Mouse (Mus musculus): ENCODE measurements at regions not wholly inside any gene's neighbourhood (a gene's known extent, or its start where the extent isn't known, plus 50 kb on each side); places are given as distances from the start of the nearest gene placed in this dataset.

DNA sequence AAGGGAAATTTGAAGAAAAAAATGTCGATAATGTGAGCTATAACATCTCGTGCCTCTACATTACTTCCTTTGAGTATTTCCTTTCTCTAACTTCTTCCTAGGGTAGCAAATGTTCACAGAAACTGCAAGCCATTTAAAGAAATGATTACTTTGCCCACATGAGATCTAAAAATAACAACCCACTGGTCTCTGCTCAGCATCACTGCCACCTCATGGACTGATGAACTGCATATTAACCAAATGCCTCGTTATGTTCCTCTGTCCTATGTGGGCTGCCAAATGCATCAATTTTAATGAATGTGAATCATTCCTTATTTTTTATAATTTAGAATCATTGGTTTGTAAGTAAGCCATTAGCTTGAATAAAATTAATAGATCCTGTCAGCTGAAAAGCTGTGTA, 590.0 kb upstream of the Nr3c2 start:
- Histone ChIP-seq H3K9me3 (no peaks in the 10 kb centered on the region), H3K4me2 (no peak overlapping the region), H3K36me3 (no peaks in the 10 kb centered on the region), H3K4me1 (no peaks in the 10 kb centered on the region), H3K4me3 (replicated peaks) (no peak overlapping the region), H3K27me3 (replicated peaks) (no peaks in the 10 kb centered on the region), H3K27ac (no peak overlapping the region), H3K9ac (no peak overlapping the region)
- 78% methylated on average over 3 of the region's 3 CpGs for WGBS
- ATAC-seq (ENCODE audit: insufficient read depth, low FRiP score, low read depth), result no peak

DNA sequence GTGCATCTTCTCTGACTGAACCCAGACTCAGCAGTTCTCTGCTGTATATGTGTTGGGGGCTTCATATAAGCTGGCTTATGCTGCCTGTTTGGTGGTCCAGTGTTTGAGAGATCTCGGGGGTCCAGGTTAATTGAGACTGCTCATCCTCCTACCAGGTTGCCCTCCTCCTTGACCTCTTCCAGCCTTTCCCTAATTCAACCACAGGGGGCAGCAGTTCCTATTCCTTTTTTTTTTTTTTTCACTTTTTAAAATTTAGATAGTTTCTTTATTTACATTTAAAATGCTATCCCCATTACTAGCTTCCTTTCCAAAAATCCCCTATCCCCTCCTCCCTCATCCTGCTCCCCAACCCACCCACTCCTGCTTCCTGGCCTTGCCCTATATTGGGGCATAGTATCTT, 570.7 kb upstream of the Nr3c2 start:
- H3K4me1 ChIP-seq, result no peaks in the 10 kb centered on the region
- no peak overlapping the region for H3K27ac ChIP-seq
- H3K36me3 ChIP-seq, result no peaks in the 10 kb centered on the region
- H3K9ac ChIP-seq, result no peak overlapping the region
- H3K4me3 ChIP-seq (replicated peaks), result no peak overlapping the region
- H3K27me3 ChIP-seq (replicated peaks), result no peaks in the 10 kb centered on the region
- ATAC-seq (ENCODE audit: insufficient read depth, low FRiP score, low read depth), result no peak
- H3K9me3 ChIP-seq, result no peaks in the 10 kb centered on the region
- WGBS, result 53% methylated on average over 1 of the region's 1 CpGs
- H3K4me2 ChIP-seq, result no peak overlapping the region

DNA sequence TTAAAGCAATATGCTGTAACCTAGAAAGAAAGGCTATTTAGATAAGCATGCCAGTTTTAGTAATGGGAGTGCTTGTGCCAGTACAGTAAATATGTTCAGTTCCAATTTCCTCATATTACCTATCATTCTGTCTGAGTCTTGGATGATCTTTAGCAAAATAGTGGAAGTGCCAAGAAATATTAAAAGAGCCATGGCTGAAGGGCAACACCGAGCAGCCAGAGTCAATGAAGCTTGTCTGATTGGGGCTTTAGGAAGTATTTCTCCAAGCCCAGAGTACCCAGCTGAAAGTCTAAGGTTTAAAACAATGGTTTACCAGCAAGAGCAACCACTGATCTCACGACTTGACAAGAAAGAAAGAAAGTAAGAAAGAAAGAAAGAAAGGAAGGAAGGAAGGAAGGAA, 556.2 kb upstream of the Nr3c2 start:
- H3K4me2 ChIP-seq, result no peak overlapping the region
- 57% methylated on average over 2 of the region's 2 CpGs for WGBS
- H3K9me3 ChIP-seq, result no peaks in the 10 kb centered on the region
- H3K4me1 ChIP-seq, result no peaks in the 10 kb centered on the region
- no peaks in the 10 kb centered on the region for H3K36me3 ChIP-seq
- H3K27me3 ChIP-seq (replicated peaks), result no peaks in the 10 kb centered on the region
- ATAC-seq (ENCODE audit: insufficient read depth, low FRiP score, low read depth), result no peak
- no peak overlapping the region for H3K27ac ChIP-seq
- no peak overlapping the region for H3K4me3 ChIP-seq (replicated peaks)
- no peak overlapping the region for H3K9ac ChIP-seq

DNA sequence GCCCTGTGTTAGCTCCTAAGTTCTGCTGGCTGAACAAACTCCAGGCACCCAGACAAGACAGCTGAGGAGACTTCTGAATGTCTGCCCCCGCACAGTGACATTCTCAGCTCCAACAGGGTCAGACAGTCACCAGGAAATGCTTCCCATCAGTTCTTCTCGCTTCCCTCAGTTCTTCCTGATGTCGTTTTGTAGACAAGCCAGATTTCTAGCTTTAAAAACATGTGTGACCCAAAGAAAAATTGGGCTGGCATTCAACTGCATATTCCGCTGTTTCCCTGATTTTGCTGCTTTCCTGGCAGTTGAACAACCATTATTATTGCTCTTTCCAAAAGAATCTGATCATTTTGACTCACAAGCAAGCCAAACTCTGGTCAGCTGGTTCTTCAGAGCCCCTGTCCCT, 553.1 kb upstream of the Nr3c2 start:
- WGBS, result 60% methylated on average over 4 of the region's 4 CpGs
- H3K4me1 ChIP-seq, result no peaks in the 10 kb centered on the region
- H3K27ac ChIP-seq, result no peak overlapping the region
- H3K9me3 ChIP-seq, result no peaks in the 10 kb centered on the region
- no peaks in the 10 kb centered on the region for H3K27me3 ChIP-seq (replicated peaks)
- no peak for ATAC-seq (ENCODE audit: insufficient read depth, low FRiP score, low read depth)
- no peaks in the 10 kb centered on the region for H3K36me3 ChIP-seq
- no peak overlapping the region for H3K9ac ChIP-seq
- H3K4me3 ChIP-seq (replicated peaks), result no peak overlapping the region
- no peak overlapping the region for H3K4me2 ChIP-seq

DNA sequence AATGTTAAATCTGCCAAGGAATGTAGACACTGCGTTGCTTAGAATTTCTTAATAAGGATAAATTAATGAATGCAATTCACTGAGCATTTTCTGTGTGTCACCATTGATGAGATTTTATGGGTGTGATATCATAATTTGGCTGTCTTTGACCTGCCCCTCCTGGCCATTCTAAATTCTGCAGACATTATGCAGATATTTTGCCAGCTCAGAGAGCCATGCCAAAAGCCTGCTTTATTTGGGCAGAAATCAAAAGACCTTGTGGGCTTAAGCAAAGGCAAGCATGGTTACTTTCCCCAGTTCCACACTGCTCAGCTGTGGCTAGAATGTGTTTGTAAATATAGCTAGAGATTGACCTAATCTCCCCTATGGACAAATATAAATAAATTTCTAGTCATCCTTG, 552.4 kb upstream of the Nr3c2 start:
- H3K27ac ChIP-seq, result no peak overlapping the region
- no peaks in the 10 kb centered on the region for H3K27me3 ChIP-seq (replicated peaks)
- no peak overlapping the region for H3K4me3 ChIP-seq (replicated peaks)
- H3K9ac ChIP-seq, result no peak overlapping the region
- H3K4me1 ChIP-seq, result no peaks in the 10 kb centered on the region
- no peak for ATAC-seq (ENCODE audit: insufficient read depth, low FRiP score, low read depth)
- WGBS, result 88% methylated on average over 1 of the region's 1 CpGs
- no peak overlapping the region for H3K4me2 ChIP-seq
- no peaks in the 10 kb centered on the region for H3K9me3 ChIP-seq
- H3K36me3 ChIP-seq, result no peaks in the 10 kb centered on the region

DNA sequence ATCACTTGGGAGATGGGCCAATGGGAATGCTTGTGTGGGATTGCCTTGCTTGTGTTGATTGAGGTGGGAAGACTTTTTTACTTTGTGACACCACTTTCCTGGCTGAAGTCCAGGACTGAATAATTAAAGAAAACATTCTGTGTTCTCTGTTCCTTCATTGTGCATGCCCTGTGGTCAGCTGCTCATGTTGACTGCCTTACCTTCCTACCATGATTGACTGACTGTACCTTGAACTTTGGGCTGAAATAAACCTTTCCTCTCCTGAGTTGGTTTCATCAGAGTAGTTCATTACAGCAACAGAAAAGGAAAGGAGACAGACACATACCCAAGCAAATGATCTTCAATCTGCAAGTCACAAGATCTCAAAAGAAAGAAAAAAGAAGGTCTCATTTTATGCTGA, 524.9 kb upstream of the Nr3c2 start:
- Histone ChIP-seq H3K4me3 (replicated peaks) (no peak overlapping the region), H3K36me3 (no peaks in the 10 kb centered on the region)
- no peak for ATAC-seq (ENCODE audit: insufficient read depth, low FRiP score, low read depth)

DNA sequence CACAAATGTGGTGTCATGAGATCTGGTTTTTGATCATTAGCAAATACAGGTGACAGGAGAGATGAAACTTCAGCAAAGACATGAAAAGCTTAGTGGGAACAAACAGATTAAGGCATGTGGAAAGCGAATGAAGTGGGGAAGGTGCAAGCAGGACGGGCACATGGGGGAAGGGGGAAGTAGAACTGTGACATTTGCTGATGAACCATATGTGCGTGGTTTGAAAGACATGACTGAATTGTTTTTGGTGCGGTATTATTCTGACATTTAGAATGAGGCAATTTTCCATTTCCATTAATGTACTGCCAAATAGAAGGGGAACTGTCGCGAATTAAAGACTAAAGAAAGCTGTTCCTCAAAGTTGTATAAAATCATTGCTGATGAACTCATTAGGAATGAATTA, 521.5 kb upstream of the Nr3c2 start:
- Histone ChIP-seq H3K27ac (no peak overlapping the region), H3K9me3 (no peaks in the 10 kb centered on the region), H3K4me2 (no peak overlapping the region), H3K4me3 (replicated peaks) (no peak overlapping the region), H3K27me3 (replicated peaks) (no peaks in the 10 kb centered on the region), H3K9ac (no peak overlapping the region), H3K36me3 (no peaks in the 10 kb centered on the region), H3K4me1 (no peaks in the 10 kb centered on the region)
- no peak for ATAC-seq (ENCODE audit: insufficient read depth, low FRiP score, low read depth)
- WGBS, result 90% methylated on average over 6 of the region's 6 CpGs

More for the DNA sequence above, 524.9 kb upstream of the Nr3c2 start:
- H3K27ac ChIP-seq, result no peak overlapping the region
- no peak overlapping the region for H3K4me2 ChIP-seq
- no peak overlapping the region for H3K9ac ChIP-seq
- H3K9me3 ChIP-seq, result no peaks in the 10 kb centered on the region
- H3K27me3 ChIP-seq (replicated peaks), result no peaks in the 10 kb centered on the region
- H3K4me1 ChIP-seq, result no peaks in the 10 kb centered on the region

DNA sequence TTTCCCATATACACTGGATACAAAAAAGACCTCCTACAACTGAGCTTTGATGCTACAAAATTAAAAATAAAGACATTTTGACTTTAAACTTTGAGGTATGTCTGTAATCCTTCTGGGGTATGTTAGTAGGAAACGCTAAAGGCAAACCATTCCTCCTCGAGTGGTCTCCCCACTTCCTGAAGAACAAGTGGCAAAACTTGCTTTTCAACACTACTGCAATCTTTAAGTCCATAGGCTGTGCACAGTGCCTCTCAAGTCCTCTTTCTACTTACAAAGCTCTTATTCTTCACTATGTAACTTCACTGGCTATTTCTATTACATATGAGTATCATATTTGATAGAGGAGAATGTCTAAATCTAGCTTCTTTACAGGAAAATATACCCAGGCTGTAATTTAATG, 517.6 kb upstream of the Nr3c2 start:
- H3K4me3 ChIP-seq (replicated peaks), result no peak overlapping the region
- no peaks in the 10 kb centered on the region for H3K9me3 ChIP-seq
- H3K36me3 ChIP-seq, result no peaks in the 10 kb centered on the region
- H3K27ac ChIP-seq, result no peak overlapping the region
- no peak overlapping the region for H3K4me2 ChIP-seq
- no peaks in the 10 kb centered on the region for H3K27me3 ChIP-seq (replicated peaks)
- no peak overlapping the region for H3K9ac ChIP-seq
- H3K4me1 ChIP-seq, result no peaks in the 10 kb centered on the region
- WGBS, result 40% methylated on average over 2 of the region's 2 CpGs
- ATAC-seq (ENCODE audit: insufficient read depth, low FRiP score, low read depth), result no peak

DNA sequence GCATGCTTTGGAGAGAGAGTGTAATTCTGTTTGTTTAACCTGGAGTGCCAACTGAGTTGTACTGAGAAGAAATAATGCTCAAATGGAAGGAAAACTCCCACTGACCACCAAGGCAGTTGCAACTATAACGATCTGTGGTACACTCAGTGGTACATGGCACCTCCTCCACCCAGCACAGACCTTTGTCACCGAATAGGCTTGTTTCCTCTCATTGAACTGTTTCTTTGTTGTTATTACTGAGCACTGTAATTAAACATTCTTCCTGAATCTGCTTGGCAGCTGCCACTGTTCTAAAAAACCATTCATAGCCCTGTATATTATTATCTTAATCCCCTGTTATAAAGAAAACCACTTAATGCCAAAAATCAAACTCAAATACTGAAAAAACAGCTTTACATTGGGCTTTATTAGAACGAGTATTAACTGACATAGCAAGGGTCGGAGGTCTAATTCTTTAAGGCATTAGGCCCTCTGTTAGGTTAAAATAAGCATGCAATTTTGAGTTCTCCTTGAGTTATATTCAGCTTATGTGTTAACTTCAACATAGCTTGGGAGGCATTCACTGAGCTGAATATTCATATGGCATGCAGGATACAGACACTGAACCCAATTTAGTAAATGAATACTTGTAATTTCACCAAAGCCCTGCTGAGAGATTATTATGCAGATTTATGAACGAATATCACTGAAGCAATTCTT, 515.5 kb upstream of the Nr3c2 start:
- Histone ChIP-seq H3K9ac (no peak overlapping the region), H3K9me3 (no peaks in the 10 kb centered on the region), H3K4me3 (replicated peaks) (no peak overlapping the region), H3K4me1 (no peaks in the 10 kb centered on the region), H3K4me2 (no peak overlapping the region), H3K36me3 (no peaks in the 10 kb centered on the region), H3K27me3 (replicated peaks) (no peaks in the 10 kb centered on the region), H3K27ac (no peak overlapping the region)
- no peak for ATAC-seq (ENCODE audit: insufficient read depth, low FRiP score, low read depth)
- WGBS, result 63% methylated on average over 5 of the region's 5 CpGs

DNA sequence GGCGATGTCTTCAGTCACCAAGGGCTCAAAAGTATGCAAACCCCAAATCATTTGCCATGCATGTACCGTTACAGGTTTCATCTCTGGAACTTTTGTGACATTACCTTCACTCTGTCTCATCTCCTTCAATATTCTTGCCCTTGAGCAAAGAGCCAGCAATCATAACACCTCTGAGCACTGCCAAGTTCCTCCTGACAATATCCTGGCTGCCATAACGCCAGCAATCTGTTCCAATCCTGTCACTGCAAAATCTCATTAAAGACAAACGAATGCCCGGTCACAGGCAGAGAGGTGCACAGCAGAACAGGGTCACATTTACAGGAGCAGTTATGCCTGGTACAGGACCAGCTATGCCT, 515.0 kb upstream of the Nr3c2 start:
- Histone ChIP-seq H3K9ac (no peak overlapping the region), H3K9me3 (no peaks in the 10 kb centered on the region), H3K36me3 (no peaks in the 10 kb centered on the region), H3K27me3 (replicated peaks) (no peaks in the 10 kb centered on the region), H3K4me1 (no peaks in the 10 kb centered on the region), H3K27ac (no peak overlapping the region), H3K4me2 (no peak overlapping the region), H3K4me3 (replicated peaks) (no peak overlapping the region)
- no peak for ATAC-seq (ENCODE audit: insufficient read depth, low FRiP score, low read depth)
- 80% methylated on average over 5 of the region's 5 CpGs for WGBS

DNA sequence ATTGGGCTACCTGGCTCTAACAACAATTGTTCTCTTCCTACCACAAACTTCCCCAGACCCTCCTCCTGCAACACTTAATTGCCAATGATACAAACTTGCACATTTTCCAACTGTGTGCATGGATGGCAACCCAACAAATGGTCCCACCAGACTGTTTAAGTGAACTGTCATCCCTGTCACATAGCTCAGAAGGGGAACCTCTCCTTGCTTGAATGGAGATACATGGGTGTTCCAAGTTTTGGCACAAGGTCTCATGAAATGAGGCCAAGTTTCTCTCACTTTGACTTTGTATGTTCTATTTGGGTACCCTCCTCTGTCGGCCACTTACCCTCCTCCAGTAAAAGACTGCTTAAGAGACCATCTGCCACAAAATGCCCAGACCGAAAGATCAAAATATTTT, 507.2 kb upstream of the Nr3c2 start:
- no peaks in the 10 kb centered on the region for H3K9me3 ChIP-seq
- H3K4me2 ChIP-seq, result no peak overlapping the region
- no peaks in the 10 kb centered on the region for H3K36me3 ChIP-seq
- no peak overlapping the region for H3K9ac ChIP-seq
- ATAC-seq (ENCODE audit: insufficient read depth, low FRiP score, low read depth), result no peak
- H3K27me3 ChIP-seq (replicated peaks), result no peaks in the 10 kb centered on the region
- no peak overlapping the region for H3K4me3 ChIP-seq (replicated peaks)
- H3K27ac ChIP-seq, result no peak overlapping the region
- no peaks in the 10 kb centered on the region for H3K4me1 ChIP-seq
- 77% methylated on average over 2 of the region's 2 CpGs for WGBS

DNA sequence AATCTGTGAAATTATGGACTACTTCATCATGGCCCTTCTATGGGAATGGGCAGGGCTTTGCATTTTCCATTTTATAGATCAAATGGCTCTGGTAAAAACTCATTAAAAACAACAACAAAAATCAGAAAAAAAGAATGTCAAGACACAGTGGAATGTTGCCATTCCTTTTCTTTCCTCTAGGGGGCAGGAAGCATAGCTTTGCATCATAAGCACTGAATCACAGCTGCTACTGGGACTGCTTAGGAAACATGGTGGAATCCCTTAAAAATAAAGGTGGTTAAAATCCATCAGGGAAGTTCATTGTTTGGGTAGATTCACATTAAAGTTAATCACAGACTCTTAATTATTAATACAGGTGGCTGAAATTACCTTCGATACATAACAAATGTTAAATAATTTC, 476.8 kb upstream of the Nr3c2 start:
- Histone ChIP-seq H3K4me3 (replicated peaks) (no peak overlapping the region), H3K9ac (no peak overlapping the region), H3K4me1 (no peaks in the 10 kb centered on the region), H3K4me2 (no peak overlapping the region), H3K27ac (no peak overlapping the region), H3K27me3 (replicated peaks) (no peaks in the 10 kb centered on the region), H3K9me3 (no peaks in the 10 kb centered on the region), H3K36me3 (no peaks in the 10 kb centered on the region)
- no peak for ATAC-seq (ENCODE audit: insufficient read depth, low FRiP score, low read depth)
- WGBS, result 91% methylated on average over 1 of the region's 1 CpGs

DNA sequence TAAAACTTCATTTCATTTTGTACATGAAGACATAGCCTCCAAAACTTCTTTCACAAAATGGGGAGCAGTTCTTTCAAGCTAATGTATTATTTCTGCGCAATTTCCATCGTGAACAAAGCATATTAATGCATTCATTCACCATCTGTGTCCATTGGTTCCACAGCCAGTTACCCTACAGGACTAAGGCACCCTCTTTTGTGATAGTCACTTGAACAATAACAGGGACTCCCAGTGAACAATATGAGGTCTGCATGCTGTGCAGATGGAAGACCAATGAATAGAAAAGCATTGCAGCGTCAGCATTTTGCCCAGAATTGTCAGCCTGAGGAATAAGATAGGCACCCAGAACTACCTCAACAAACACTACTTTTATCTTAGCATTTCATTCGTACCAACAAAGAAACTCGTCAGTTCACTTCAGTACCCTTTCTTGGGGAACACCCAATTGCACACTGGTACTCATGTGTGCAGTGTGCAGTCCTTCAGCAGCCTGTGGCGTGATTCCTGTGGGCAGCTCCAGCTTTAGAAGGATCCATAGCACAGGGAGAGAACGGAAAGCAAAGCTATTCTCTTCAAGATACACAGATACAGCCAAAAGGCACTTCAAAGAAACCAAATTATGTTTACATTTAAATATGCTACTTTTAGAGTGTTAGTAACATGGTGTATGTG, 476.2 kb upstream of the Nr3c2 start:
- H3K4me2 ChIP-seq, result no peak overlapping the region
- ATAC-seq (ENCODE audit: insufficient read depth, low FRiP score, low read depth), result no peak
- no peaks in the 10 kb centered on the region for H3K9me3 ChIP-seq
- H3K9ac ChIP-seq, result no peak overlapping the region
- 88% methylated on average over 7 of the region's 7 CpGs for WGBS
- H3K36me3 ChIP-seq, result no peaks in the 10 kb centered on the region
- H3K4me3 ChIP-seq (replicated peaks), result no peak overlapping the region
- no peak overlapping the region for H3K27ac ChIP-seq
- H3K27me3 ChIP-seq (replicated peaks), result no peaks in the 10 kb centered on the region
- no peaks in the 10 kb centered on the region for H3K4me1 ChIP-seq
